Mouse (Mus musculus): ENCODE measurements at regions not wholly inside any gene's neighbourhood (a gene's known extent, or its start where the extent isn't known, plus 50 kb on each side); places are given as distances from the start of the nearest gene placed in this dataset.
A peak's percentile ranks its signal among the peaks of the same experiment; 100 is the strongest.
"Not testable (repeated sequence)": the region's sequence is repeated elsewhere in the genome, so short reads cannot be mapped to it uniquely, and the experiment has no call there.

GRCm38 (mm10) chr13:32449710-32450417 is 111.3 kb upstream of the Gmds start:
- DNase-seq = peak; percentile 79

DNA sequence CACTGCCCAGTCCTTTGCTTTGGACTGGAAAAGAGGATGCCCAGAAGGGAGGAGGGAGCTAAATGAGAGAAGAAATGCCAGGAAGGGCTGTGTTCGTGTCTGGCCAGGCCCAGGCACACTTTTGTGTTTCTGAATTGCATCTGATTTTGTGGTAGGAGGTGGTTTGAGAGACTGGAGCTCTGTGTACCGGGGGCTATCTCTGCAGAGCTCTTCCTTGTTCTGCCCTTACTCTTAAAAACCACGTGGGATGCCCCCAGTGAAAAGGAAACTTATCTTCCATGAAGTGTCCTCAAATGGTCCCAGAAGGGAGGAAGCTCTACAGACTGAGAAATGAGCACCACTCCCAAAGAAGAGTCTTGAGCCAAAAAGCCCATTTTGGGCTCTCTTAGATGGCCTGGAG is 106.0 kb upstream of the Gmds start:
- no peak for DNase-seq

DNA sequence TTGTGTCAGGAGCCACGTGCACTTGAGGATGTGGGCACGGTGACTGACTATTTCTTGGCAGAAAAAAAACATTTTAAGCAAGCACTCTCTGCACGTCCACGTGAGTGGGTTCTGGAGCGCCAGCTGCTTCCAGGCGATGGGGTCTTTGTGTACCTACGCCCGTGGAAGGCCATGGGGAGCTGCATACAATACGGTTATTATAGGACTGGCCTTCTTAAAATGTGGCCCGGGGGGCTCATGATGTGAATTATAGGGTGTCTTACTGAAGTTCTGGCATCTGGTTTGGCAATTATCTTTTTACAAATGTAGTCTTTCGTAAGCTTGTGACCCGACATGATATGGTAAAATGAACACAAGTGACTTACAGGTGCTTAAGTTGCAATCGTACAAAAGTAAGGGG is 103.5 kb upstream of the Gmds start:
- DNase-seq = no peak

GRCm38 (mm10) chr13:32435136-32435535 is 96.6 kb upstream of the Gmds start:
- peak; percentile 55 for DNase-seq

DNA sequence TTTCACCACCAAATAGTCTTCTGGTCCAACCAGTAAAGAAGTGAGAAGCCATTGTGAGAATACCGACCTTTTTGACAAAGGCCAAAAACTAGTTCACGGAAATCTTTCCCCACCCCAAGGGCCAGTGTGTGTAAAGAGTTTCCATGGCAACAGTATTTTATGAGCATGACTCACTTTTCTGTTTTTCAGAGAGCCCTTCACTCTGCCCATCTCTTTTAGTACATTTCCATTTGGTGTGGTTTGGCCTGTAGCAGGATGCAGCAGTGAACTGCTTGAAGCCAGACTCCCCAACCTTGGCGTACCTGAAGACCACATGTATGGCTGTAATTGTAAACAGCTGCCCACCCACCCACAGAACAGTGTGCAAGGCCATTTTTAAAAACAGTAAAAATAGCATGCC is 89.9 kb upstream of the Gmds start:
- no peak for DNase-seq

GRCm38 (mm10) chr13:32426906-32427305 is 88.4 kb upstream of the Gmds start:
- DNase-seq = no peak

DNA sequence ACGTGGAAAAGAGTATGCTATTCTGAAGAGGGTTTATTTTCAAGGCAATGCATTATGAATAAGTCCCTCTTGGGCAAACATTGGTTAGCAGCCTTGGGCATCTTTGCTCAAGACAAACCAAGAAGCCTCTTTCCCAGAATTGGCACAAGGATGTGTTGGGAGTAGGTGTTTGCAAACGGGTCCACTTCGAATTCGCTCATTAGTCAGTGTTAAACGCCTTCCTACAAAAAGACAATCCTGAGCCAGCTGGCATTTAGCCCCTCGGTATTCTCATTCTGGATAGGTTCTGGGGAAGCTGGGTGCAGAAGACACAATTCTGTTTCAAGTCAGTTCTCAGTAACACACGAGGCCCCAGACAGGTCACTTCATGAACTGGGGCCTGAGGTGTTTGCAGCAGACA is 87.7 kb upstream of the Gmds start:
- no peak for DNase-seq

DNA sequence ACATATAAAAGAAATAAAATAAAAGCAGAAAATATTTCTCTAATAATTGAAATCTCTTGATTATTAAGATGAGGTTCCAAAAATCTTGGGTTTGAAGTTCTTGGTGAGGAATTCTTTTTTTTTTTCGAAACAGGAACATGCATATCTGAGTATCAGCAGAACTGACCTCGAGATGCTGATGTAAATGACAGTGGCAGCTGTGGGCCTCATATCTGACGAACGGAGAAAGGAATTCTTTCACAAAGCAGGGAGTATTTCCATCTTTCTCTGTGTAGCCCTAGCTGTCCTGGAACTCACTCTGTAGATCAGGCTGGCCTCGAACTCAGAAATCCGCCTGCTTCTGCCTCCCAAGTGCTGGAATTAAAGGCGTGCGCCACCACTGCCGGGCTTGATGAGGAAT is 86.0 kb upstream of the Gmds start:
- DNase-seq = not testable (repeated sequence)

GRCm38 (mm10) chr13:32422485-32422884 is 83.9 kb upstream of the Gmds start:
- no peak for DNase-seq

GRCm38 (mm10) chr13:32419326-32419725 is 80.8 kb upstream of the Gmds start:
- DNase-seq = no peak

GRCm38 (mm10) chr13:32418655-32419054 is 80.1 kb upstream of the Gmds start:
- DNase-seq = no peak

GRCm38 (mm10) chr13:32417907-32418306 is 79.4 kb upstream of the Gmds start:
- no peak for DNase-seq

DNA sequence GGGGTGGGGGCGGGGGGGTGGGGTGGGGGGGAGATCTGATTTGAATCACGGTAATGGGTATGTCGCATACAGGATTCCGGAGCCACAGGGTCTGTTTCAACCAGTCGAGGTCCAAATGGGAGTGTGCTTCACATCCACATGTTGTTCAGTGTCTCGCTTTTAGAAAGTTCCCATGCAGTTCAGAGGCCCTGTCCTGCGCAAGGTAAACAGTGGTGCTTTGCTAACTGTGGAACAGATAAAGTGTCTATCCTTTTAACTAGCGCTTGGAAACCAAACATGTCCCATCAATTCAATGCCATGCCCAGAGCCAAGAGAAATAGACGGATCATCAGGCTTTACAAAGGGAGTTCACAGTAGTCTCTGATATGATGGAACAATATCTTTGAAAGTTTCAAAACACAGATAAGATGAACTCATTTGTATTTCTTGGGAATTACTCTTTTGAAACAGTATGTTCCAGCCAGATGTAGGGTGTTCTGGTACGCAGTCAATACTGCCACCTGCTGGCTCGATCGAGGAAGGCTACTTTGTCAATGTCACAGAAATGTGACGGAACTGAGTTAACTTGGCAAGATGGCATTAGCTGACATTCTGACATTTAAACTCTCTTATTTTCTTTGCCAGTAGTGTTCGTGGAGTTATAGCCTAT is 72.9 kb upstream of the Gmds start:
- peak; percentile 86 for DNase-seq

DNA sequence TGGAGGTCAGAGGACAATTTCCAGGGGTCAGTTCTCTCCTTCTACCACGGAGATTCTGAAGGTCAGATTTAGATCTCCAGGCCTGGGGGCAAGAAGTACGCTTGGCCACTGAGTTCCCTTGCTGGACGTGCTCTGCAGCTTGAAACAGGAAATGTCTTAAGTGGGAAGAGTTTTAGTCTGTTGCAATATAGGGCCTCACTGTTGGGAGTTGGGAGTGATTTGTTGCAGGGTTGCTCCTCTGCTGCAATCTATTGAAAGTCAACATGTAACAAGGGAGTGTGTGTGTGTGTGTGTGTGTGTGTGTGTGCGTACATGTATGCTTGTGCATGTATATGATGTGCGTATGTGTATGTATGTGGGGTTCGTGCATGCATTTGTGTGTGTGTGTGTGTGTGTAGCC is 71.5 kb upstream of the Gmds start:
- DNase-seq = no peak

- DNase-seq = no peak
These were observed 60.1 kb upstream of the Gmds start for GRCm38 (mm10) chr13:32398616-32399015.

All from kidney, postnatal 10 days (tissue).